Mouse (Mus musculus): ENCODE results near the gene Ctsa. TPM values are rescaled to one million over a fixed set of nuclear protein-coding genes. Genes with fewer than 3 reads are reported as not detected.
"Not testable (repeated sequence)": the region's sequence is repeated elsewhere in the genome, so short reads cannot be mapped to it uniquely, and the experiment has no call there.

Gene Ctsa
- polyA plus RNA-seq, 1 experiment from 2014 or later = 100 TPM

DNA sequence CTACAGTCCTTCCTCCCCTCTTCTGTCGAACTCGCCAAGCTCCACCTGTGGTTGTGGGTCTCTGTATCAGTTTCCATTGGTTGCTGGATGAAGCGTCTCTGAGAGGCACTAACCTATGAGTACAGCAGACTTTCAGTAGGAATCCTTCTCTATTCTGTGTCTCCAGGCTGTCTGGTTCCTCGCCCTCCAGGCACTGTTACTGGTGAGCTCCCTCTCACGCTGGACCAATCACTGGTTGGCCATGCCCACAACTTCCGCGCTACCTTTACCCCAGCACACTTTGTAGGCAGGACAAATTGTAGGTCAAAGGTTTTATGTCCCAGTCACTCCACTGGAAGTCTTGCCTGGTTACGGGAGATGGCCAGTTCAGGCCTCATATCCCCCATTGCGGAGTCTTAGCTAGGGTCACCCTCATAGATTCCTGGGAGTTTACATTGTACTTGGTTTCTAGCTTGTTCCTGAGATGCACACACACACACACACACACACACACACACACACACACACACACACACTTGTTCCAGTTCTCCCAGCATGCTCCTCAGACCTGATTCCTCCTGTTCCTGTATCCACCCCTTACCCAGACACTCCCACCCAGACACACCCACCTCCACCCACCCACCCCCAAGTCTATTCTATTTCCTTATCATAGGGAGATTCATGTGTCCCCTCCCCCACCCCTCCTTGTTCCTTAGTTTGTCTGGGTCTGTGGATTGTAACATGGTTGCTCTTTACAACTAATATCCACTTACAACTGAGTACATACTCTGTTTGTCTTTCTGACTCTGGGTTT lies 27.2 kb downstream of the Ctsa start:
- H3K27me3 ChIP-seq (replicated peaks; ENCODE audit: low read depth, poor library complexity, severe bottlenecking) = peaks cover 60% of the 10 kb centered on the region
- H3K9me3 ChIP-seq = no peaks in the 10 kb centered on the region
- H3K4me3 ChIP-seq = no peak overlapping the region
- no peaks in the 10 kb centered on the region for H3K36me3 ChIP-seq (replicated peaks)
- 58% methylated on average over 9 of the region's 9 CpGs for WGBS
- peaks cover 65% of the 10 kb centered on the region for H3K4me1 ChIP-seq
- no peak overlapping the region; the same call in 1 of the 2 replicates for H3K27ac ChIP-seq (replicated peaks)
- DNase-seq (ENCODE audit: low spot score) = no peak

DNA sequence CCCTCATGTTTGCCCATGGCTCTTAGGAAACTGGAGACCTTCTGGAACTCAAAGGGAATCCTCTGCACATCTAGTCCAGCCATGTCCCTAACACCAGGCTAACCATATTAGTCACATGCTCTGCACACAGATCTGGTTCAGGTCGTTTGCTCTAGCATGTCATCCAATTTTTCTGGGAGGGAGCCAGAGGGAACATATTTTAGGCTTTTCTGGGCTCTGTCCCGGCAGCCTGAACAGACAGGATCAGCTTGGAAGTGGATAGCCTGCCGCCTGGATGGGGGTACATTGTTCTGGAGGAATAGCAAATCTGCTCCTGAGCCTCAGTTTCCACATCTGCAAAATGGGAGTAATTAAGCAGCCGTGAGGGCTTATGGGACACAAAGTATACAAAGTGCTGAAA lies 28.4 kb downstream of the Ctsa start:
- WGBS = 77% methylated on average over 4 of the region's 4 CpGs
- no peak for DNase-seq (ENCODE audit: low spot score)

DNA sequence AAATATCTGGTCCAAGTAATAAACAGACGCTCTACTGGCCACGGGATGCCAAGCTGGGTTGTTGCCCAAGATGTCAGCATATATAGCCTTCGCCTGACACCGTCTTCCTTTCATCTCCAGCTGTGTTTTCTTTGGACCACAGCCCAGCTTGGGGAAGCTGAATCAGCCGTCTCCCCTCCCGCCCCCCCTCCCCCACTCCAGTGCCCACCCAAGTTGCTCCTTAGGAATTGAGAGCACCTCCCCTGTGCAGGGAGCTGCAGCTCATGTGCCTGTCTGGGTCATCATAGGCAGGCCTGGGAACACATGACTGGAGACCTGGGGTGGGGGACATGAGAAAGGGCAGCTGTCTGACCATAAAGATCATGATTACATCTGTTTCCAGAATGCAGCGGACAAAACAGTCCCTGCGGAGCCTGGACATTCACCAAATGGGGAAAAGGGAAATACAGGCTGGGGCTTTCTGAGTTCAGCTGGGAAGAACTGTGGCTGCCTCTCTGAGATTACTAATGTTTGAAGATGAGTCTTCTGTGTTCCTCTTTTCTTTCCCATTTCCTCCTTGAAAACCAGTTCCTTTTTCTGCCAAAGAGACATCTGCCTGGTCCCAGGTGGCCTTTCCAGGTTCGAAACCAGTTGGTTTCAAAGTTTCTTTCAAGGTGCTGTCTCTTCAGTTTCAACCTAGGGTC lies 29.6 kb downstream of the Ctsa start:
- Histone ChIP-seq H3K27ac (replicated peaks) (no peak overlapping the region; the same call in 1 of the 2 replicates), H3K4me3 (no peak overlapping the region), H3K36me3 (replicated peaks) (no peaks in the 10 kb centered on the region), H3K4me1 (peaks cover 40% of the 10 kb centered on the region), H3K9me3 (no peaks in the 10 kb centered on the region), H3K27me3 (replicated peaks; ENCODE audit: low read depth, poor library complexity, severe bottlenecking) (peaks cover 35% of the 10 kb centered on the region)
- peak; percentile 66 for DNase-seq (ENCODE audit: low spot score)
- WGBS = 59% methylated on average over 9 of the region's 9 CpGs

More for the DNA sequence above, 28.4 kb downstream of the Ctsa start:
- Histone ChIP-seq H3K9me3 (no peaks in the 10 kb centered on the region), H3K4me1 (peaks cover 52% of the 10 kb centered on the region), H3K27me3 (replicated peaks; ENCODE audit: low read depth, poor library complexity, severe bottlenecking) (peaks cover 47% of the 10 kb centered on the region), H3K27ac (replicated peaks) (no peak overlapping the region), H3K36me3 (replicated peaks) (no peaks in the 10 kb centered on the region), H3K4me3 (no peak overlapping the region)

DNA sequence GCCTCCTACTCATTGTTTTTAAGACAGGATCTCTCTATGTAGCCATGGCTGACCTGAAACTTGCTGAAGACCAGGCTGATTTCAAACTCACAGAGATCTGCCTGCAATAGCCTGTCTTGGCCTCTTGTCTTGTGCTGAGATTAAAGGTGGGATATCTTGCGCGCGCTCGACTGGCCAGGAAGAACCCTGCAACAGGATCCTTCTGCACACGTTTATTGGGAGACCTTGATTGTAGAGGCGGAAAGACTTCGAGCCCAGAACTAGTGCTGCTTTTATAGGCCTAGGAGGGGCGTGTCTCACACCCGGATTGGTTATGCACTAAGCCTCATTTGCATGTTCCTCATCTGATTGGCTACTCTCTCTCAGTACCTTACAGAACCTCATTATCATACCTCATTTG lies 30.7 kb downstream of the Ctsa start:
- H3K9me3 ChIP-seq; H3K36me3 ChIP-seq (replicated peaks); DNase-seq (ENCODE audit: low spot score); H3K4me3 ChIP-seq; H3K27ac ChIP-seq (replicated peaks): not testable (repeated sequence)
- H3K4me1 ChIP-seq = peaks cover 29% of the 10 kb centered on the region
- peaks cover 24% of the 10 kb centered on the region for H3K27me3 ChIP-seq (replicated peaks; ENCODE audit: low read depth, poor library complexity, severe bottlenecking)
- WGBS = 93% methylated on average over 9 of the region's 9 CpGs

DNA sequence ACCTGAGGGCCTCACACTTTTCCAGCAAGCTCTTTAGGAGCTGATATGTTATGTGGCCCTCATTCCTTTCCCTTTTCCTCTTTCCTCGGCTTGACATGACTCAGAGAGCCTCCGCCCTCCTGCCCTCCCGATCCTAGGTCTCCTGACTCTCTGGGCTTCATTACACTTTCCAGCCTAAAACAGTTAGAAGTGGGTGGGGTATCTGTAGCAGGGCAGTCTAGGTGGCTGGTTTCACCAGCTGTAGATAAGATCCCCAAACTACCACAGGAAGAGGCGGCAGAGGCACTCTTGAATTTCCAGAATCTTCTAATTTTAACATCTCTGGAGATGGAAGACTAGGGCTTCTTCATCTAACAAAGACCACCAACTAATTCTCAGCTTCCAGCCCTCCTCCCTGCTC lies 31.9 kb downstream of the Ctsa start:
- Histone ChIP-seq H3K36me3 (replicated peaks) (no peaks in the 10 kb centered on the region), H3K27ac (replicated peaks) (no peak overlapping the region), H3K4me1 (peaks cover 19% of the 10 kb centered on the region), H3K27me3 (replicated peaks; ENCODE audit: low read depth, poor library complexity, severe bottlenecking) (peaks cover 14% of the 10 kb centered on the region), H3K4me3 (no peak overlapping the region), H3K9me3 (no peaks in the 10 kb centered on the region)
- WGBS = 81% methylated on average over 4 of the region's 4 CpGs
- DNase-seq (ENCODE audit: low spot score) = no peak

DNA sequence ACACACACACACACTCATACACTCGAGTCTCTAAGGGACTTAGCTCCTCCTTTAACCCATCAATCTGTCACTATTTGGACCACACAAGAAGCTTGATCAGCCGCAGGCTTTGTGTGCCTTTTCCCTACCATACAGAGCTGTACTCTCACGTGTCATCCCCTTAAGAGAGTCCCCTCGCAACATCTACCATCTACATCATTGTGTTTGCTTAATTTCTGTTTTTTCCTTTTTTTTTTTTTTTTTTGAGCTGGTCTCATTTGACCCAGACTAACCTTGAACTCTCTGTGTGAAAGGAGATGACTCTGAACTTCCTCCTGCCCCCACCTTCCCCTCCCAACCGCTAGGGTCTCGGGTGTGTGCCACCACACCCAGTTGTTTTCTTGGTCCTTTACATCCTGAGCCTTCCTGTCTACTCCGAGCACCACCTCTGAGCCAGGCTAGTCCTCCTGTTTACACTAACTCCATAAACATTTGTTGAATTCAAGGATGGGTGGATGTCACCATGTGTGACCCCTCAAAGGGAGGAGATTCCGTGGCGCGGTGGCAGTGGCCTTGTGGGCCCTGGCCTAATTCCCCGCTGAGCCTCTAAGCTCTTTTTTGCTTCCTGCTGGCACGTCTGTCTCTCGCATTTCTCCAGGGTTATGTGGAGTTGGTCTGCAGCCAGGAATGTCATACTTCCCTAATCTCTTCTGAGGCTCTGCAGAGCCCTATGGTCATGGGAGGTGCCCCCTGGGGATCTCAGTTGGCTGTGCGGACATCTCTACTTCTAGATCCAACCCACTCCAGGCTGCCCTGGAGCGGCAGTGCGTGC lies 34.3 kb downstream of the Ctsa start:
- Histone ChIP-seq H3K4me3 (no peak overlapping the region), H3K9me3 (no peaks in the 10 kb centered on the region), H3K4me1 (peaks cover 9% of the 10 kb centered on the region), H3K36me3 (replicated peaks) (no peaks in the 10 kb centered on the region), H3K27ac (replicated peaks) (no peak overlapping the region), H3K27me3 (replicated peaks; ENCODE audit: low read depth, poor library complexity, severe bottlenecking) (no peaks in the 10 kb centered on the region)
- no peak for DNase-seq (ENCODE audit: low spot score)
- 66% methylated on average over 16 of the region's 16 CpGs for WGBS

DNA sequence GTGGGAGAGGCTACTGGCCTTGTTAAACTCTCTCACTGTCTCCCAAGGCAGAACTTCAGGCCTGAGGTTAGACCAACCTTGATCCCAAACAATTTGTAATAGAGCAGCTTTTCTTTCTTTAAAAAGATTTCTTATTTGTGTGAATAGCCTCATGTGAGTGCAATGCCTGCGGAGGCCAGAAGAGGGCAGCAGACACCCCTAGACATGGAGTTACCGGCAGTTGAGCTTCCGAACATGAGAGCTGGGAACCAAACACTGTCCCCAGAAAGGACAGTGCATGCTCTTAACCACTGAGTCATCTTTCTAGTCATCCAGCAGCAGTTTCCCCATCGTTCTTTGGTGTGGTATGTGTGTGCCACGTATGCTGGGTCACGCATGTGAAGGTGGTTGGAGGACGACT lies 34.9 kb downstream of the Ctsa start:
- Histone ChIP-seq H3K4me1 (peaks cover 3% of the 10 kb centered on the region), H3K27me3 (replicated peaks; ENCODE audit: low read depth, poor library complexity, severe bottlenecking) (no peaks in the 10 kb centered on the region), H3K36me3 (replicated peaks) (no peaks in the 10 kb centered on the region), H3K4me3 (no peak overlapping the region), H3K9me3 (no peaks in the 10 kb centered on the region), H3K27ac (replicated peaks) (no peak overlapping the region)
- WGBS = 89% methylated on average over 7 of the region's 7 CpGs
- DNase-seq (ENCODE audit: low spot score) = no peak

DNA sequence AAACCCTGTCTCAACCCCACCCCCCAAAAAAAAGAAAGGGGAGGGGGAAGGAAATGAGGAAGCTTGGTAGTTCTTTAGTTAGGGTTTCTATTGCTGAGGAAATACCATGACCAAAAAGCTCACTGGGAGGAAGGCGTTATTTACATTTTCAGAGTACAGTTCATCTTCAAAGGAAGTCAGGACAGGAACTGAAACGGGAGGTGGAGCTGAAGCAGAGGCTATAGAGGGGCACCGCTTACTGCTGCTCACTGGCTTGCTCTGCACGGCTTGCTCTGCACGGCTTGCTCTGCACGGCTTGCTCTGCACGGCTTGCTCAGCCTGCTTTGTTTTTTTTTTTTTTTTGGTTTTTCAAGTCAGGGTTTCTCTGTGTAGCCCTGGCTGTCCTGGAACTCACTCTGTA lies 35.8 kb downstream of the Ctsa start:
- H3K4me3 ChIP-seq = no peak overlapping the region
- no peaks in the 10 kb centered on the region for H3K27me3 ChIP-seq (replicated peaks; ENCODE audit: low read depth, poor library complexity, severe bottlenecking)
- H3K27ac ChIP-seq (replicated peaks) = no peak overlapping the region
- 85% methylated on average over 7 of the region's 7 CpGs for WGBS
- H3K4me1 ChIP-seq = no peaks in the 10 kb centered on the region; the same call in 1 of the 2 replicates
- no peaks in the 10 kb centered on the region for H3K36me3 ChIP-seq (replicated peaks)
- no peaks in the 10 kb centered on the region for H3K9me3 ChIP-seq
- no peak for DNase-seq (ENCODE audit: low spot score)

DNA sequence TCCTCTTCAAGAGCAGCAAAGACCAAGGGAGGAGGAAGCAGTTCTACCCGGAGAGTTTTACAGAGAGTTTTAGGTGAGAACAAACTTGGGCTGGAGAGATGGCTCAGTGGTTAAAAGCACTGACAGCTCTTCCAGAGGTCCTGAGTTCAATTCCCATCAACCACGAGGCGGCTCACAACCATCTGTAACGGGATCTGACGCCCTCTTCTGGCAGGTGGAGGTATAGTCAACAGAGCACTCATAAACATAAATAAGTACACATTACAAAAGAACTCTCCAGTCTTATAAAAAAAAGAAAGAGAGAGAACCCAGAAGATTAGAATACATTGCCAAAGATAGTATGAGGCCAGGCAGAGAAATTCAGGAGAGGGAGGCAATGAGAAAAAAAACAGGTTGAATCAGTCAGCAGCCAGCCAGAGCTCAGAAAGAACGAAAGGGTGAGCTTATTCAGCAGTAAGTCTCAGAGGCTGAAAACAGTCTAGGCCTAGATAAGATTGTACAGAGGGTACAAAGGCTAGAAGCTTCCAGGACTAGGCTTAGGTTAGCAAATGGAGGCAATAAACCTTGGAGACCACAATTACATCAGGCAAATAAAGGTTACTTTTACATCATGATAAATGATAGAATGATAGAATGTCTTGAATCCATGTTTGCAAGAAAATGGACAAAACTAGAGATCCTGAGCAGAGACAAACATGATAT lies 39.1 kb downstream of the Ctsa start:
- no peak for DNase-seq (ENCODE audit: low spot score)
- Histone ChIP-seq H3K27me3 (replicated peaks; ENCODE audit: low read depth, poor library complexity, severe bottlenecking) (no peaks in the 10 kb centered on the region), H3K4me1 (peaks cover 16% of the 10 kb centered on the region), H3K9me3 (no peaks in the 10 kb centered on the region), H3K36me3 (replicated peaks) (no peaks in the 10 kb centered on the region), H3K27ac (replicated peaks) (no peak overlapping the region), H3K4me3 (no peak overlapping the region)
- 52% methylated on average over 6 of the region's 6 CpGs for WGBS

DNA sequence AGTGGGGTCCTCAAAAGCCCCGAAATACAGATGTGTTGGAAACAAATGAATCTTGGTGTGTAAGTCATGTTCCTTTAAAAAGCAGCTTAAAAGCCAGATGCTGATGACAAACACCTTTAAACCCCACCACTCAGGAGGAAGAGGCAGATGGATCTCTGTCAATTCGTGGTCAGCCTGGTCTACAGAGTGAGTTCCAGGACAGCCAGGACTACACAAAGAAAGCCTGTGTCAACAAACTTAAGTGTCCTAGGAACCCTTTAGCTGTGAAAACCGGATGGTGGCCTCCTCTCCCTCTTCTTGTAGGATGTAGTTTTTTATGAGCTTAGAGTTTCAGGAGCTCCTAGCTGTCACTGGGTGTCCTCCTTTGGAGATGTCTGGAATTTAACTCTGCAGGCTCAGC lies 40.9 kb downstream of the Ctsa start:
- Histone ChIP-seq H3K27me3 (replicated peaks; ENCODE audit: low read depth, poor library complexity, severe bottlenecking) (no peaks in the 10 kb centered on the region), H3K4me1 (peaks cover 26% of the 10 kb centered on the region), H3K4me3 (no peak overlapping the region), H3K27ac (replicated peaks) (no peak overlapping the region), H3K9me3 (no peaks in the 10 kb centered on the region), H3K36me3 (replicated peaks) (peaks cover 9% of the 10 kb centered on the region)
- 74% methylated on average over 3 of the region's 3 CpGs for WGBS
- no peak for DNase-seq (ENCODE audit: low spot score)

DNA sequence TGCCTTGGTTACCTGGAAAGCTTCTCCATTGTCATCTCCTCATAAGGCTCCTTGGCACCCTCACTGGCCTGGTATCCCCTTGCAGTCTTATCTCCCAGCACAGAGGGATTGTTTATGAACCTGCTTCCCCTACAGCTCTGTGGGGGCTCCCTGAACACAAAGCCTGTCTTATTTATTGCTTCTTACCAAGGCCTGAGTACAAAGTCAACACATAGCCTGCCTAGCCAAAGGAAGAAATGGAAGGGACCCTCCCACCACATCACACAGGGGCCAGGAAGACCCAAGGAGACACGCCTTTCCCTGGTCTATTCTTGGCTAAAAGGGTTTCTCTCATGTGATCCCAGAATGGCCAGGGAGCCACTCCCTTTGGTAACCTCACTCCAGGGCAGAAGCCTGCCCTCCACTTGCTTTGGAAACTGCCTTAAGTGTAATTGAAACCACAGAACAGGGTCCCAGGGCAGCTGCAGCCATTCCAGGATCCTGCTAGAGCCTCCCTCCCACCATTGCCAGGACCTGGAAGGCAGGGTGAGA lies 41.6 kb downstream of the Ctsa start:
- Histone ChIP-seq H3K27me3 (replicated peaks; ENCODE audit: low read depth, poor library complexity, severe bottlenecking) (no peaks in the 10 kb centered on the region), H3K36me3 (replicated peaks) (peaks cover 9% of the 10 kb centered on the region), H3K9me3 (no peaks in the 10 kb centered on the region), H3K4me3 (no peak overlapping the region; the same call in 1 of the 2 replicates), H3K4me1 (peaks cover 28% of the 10 kb centered on the region), H3K27ac (replicated peaks) (peak overlapping the region; percentile 60)
- WGBS = 36% methylated on average over 1 of the region's 1 CpGs
- no peak for DNase-seq (ENCODE audit: low spot score)

DNA sequence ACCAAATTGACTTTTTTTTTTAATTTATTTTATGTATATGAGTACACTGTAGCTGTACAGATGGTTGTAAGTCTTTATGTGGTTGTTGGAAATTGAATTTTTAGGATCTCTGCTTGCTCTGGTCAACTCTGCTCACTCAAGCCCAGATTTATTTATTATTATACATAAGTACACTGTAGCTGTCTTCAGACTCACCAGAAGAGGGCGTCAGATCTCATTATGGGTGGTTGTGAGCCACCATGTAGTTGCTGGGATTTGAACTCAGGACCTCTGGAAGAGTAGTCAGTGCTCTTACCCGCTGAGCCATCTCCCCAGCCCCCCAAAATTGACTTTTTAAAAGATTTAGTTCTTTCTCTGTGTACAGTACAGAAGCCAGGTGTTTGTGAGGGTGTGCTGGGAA lies 43.0 kb downstream of the Ctsa start:
- H3K27me3 ChIP-seq (replicated peaks; ENCODE audit: low read depth, poor library complexity, severe bottlenecking) = not testable (repeated sequence)

More for the DNA sequence above, 43.0 kb downstream of the Ctsa start:
- 46% methylated on average over 2 of the region's 2 CpGs for WGBS
- H3K27ac ChIP-seq (replicated peaks); H3K4me3 ChIP-seq; H3K36me3 ChIP-seq (replicated peaks); DNase-seq (ENCODE audit: low spot score); H3K9me3 ChIP-seq: not testable (repeated sequence)
- H3K4me1 ChIP-seq = peaks cover 36% of the 10 kb centered on the region

Data from embryonic facial prominence, embryonic 10.5 days (tissue).